Mouse (Mus musculus) bone marrow, adult 2 months (tissue): ENCODE data around the gene Zfp661.

ENCODE experiments used
- CTCF ChIP-seq: fragments of 200-500 bp; IDR thresholded peaks from 2 replicates; pipeline ENCODE4 v1.5.1; 2011; ENCODE audit warnings: low read length, control low read depth; ENCODE audit not compliant: control insufficient read depth, insufficient read depth
- POLR2A ChIP-seq: fragments of 200-500 bp; IDR thresholded peaks from 2 replicates; pipeline ENCODE4 v1.6.1; 2011; ENCODE audit warnings: low read depth, mild to moderate bottlenecking, control low read depth, low read length, borderline replicate concordance; ENCODE audit not compliant: control insufficient read depth

- TF ChIP-seq CTCF, result no peak
- TF ChIP-seq POLR2A, result no peak
Measured at GRCm38 (mm10) chr2:127608986-127609385, 22.1 kb upstream of the Zfp661 start.
